Mouse (Mus musculus) neural tube, embryonic 14.5 days (tissue): ENCODE measurements at regions not wholly inside any gene's neighbourhood (a gene's known extent, or its start where the extent isn't known, plus 50 kb on each side); places are given as distances from the start of the nearest gene placed in this dataset.
A peak's percentile ranks its signal among the peaks of the same experiment; 100 is the strongest.

Experiments
- ATAC-seq: fragments of 200-750 bp; cut with Nextera tagmentation; 2 replicates; pipeline ENCODE4 v1.8.0; 2017; ENCODE audit warnings: low read depth, mild to moderate bottlenecking, moderate TSS enrichment, moderate library complexity
- H3K27ac ChIP-seq: fragments of 300-500 bp; sonication (generic); 2 replicates; pipeline ENCODE4 v1.5.1; 2014; ENCODE audit warnings: low read depth, mild to moderate bottlenecking, control low read depth, low read length, moderate library complexity, mixed read lengths
- H3K27me3 ChIP-seq: fragments of 300-500 bp; sonication (generic); 2 replicates; pipeline ENCODE4 v1.6.1; 2014; ENCODE audit warnings: low read length; ENCODE audit not compliant: control insufficient read depth, insufficient read depth
- H3K36me3 ChIP-seq: fragments of 300-500 bp; sonication (generic); 2 replicates; pipeline ENCODE4 v1.6.1; 2014; ENCODE audit warnings: low read length, mixed read lengths; ENCODE audit not compliant: control insufficient read depth, insufficient read depth
- H3K4me1 ChIP-seq: fragments of 300-500 bp; sonication (generic); 2 replicates; pipeline ENCODE4 v1.6.1; 2014; ENCODE audit warnings: low read length; ENCODE audit not compliant: control insufficient read depth, insufficient read depth
- H3K4me2 ChIP-seq: fragments of 300-500 bp; sonication (generic); 2 replicates; pipeline ENCODE4 v1.6.1; 2014; ENCODE audit warnings: mild to moderate bottlenecking, low read depth, low read length, control low read depth
- H3K4me3 ChIP-seq: fragments of 300-500 bp; sonication (generic); 2 replicates; pipeline ENCODE4 v1.5.1; 2014; ENCODE audit warnings: low read depth, low read length, control low read depth, mixed read lengths
- H3K9ac ChIP-seq: fragments of 300-500 bp; sonication (generic); replicated peaks from 2 replicates; pipeline ENCODE4 v1.6.1; 2014; ENCODE audit warnings: low read depth, mild to moderate bottlenecking, control low read depth, low read length, mixed read lengths
- H3K9me3 ChIP-seq: fragments of 300-500 bp; sonication (generic); 2 replicates; pipeline ENCODE4 v1.6.1; 2016; ENCODE audit warnings: low read length; ENCODE audit not compliant: control insufficient read depth
- WGBS: fragments of 180-500 bp; shearing (Covaris S2); extraction: QIAGEN DNeasy Blood & Tissue Kit; methylation state at CpG from one replicate; pipeline ENCODE4 v1.1.7; 2014; 5-methylcytosine and 5-hydroxymethylcytosine counted together

DNA sequence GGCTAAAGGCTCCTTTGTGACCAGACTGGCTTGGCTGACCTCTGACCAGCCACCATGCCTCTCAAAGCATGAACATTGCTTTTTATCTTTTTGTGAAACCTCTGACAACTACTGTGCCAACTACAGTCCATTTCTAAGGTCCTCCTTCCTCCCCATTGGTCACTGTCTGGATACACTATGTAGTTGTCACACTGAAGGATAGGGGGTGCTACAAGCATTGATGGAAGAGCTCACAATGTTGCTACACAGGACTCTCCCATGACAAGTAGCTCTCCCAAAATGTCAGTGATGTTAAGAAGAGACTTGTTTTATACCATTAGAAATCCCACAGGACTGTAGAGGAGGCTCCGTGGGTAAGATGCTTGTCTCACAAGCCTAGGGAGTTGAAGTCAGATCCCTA lies 389.0 kb upstream of the Spred2 start:
- H3K4me1 ChIP-seq: peaks cover 18% of the 10 kb centered on the region; the same call in 1 of the 2 replicates
- no peak overlapping the region for H3K9ac ChIP-seq
- WGBS: 78% methylated on average over 1 of the region's 1 CpGs
- no peak overlapping the region for H3K4me3 ChIP-seq
- no peaks in the 10 kb centered on the region for H3K27me3 ChIP-seq
- H3K4me2 ChIP-seq: no peak overlapping the region
- no peaks in the 10 kb centered on the region for H3K36me3 ChIP-seq
- no peaks in the 10 kb centered on the region for H3K9me3 ChIP-seq
- no peak overlapping the region for H3K27ac ChIP-seq
- no peak for ATAC-seq

DNA sequence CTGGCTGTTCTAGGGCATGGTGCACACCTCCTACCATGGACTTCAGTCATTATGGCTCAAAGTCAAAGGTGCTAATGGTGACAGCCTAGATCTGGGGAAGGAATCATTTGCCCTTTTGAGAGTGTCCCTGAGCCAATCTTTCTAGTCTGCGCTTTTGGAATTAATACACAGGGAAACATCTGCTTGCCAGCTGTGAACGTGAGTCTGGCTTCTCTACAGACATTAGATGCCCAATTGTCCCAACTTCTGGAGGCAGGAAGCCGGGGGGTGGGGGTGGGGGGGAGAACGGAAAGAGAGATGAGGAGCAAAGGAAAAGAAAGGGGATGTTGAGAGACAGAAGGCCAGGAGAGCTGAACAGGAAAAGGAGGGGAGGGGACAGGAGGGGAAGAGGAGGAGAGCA lies 377.9 kb upstream of the Spred2 start:
- no peaks in the 10 kb centered on the region for H3K9me3 ChIP-seq
- 63% methylated on average over 4 of the region's 4 CpGs for WGBS
- no peak overlapping the region for H3K27ac ChIP-seq
- ATAC-seq: no peak
- H3K36me3 ChIP-seq: no peaks in the 10 kb centered on the region
- H3K4me3 ChIP-seq: no peak overlapping the region
- no peaks in the 10 kb centered on the region for H3K27me3 ChIP-seq
- H3K4me2 ChIP-seq: no peak overlapping the region
- H3K9ac ChIP-seq: no peak overlapping the region
- H3K4me1 ChIP-seq: no peaks in the 10 kb centered on the region

DNA sequence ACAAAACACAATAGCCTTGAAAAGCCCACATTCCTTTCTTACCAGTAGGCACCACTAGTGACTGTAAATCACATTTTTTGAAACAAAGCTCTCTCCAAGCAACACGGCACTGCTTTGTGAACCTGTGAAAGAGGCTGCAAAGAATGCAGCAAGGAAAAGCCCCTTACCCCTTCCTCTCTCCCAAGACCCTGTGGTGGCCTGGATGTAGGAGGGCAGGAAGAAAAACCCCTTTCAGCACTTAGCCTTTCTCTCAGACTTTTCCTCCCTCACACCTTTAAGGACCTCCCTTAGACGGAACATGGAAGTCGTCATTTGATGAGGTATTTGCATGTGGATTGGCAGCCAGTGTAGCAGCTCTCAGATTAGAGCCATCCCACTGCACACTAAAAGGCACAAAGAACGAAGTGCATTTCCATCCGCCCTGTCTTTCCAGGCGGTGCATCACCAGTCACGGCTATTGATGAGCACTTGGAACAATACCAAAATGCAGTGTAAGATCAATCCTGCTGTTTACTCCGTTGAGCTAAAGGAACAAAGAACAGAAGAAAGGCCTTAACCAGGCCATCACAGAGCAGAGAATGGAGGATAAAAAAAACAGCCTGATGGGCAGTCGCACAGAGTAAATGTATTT lies 369.7 kb upstream of the Spred2 start:
- Histone ChIP-seq H3K27me3 (no peaks in the 10 kb centered on the region), H3K27ac (0 out of 2 replicates have a peak overlapping the region, but pooled peaks have one; percentile 36), H3K4me1 (peaks cover 6% of the 10 kb centered on the region; the same call in 1 of the 2 replicates), H3K4me3 (no peak overlapping the region), H3K9ac (no peak overlapping the region), H3K9me3 (no peaks in the 10 kb centered on the region), H3K36me3 (no peaks in the 10 kb centered on the region), H3K4me2 (no peak overlapping the region)
- peak; percentile 73 for ATAC-seq
- 11% methylated on average over 9 of the region's 9 CpGs for WGBS

DNA sequence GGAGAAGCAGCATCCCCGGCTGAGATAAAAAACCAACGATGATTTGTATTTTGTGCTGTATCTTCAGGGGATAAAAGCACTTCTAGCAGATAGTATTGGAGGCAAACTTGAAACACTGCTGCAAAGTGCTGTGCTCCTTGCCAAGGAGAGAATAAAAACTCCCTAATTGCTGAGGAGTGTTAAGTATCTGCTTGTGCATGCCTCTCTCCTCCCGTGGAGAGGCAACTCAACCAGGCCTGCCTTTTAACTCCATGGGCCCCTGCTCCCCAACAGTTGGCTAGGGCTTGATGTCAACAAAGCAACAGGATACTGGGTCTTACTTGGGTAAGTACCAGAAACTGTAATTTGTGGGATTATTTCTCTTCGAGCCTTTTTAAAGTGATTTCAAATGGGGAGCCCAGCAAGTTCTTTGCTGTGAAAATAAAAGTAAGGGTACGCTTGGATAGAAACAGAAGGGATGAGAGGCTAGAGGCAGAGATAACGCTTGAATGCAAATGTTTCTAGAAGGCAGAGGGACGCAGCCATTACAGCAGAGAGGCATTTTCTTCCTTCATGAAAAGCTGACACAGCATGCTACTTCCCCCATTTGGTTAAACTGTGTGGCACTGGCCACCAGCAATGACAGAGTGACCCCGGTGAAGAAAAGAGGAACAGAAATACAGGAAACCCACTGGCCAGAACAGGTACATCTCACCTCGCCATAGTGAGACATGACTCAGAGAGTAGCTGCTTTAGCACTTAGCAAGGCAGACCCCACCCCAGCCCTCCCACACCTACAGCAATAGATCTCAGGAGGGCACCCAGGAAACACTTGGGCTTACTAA lies 369.0 kb upstream of the Spred2 start:
- no peaks in the 10 kb centered on the region for H3K36me3 ChIP-seq
- peak; percentile 75 for ATAC-seq
- no peak overlapping the region for H3K4me2 ChIP-seq
- H3K27me3 ChIP-seq: no peaks in the 10 kb centered on the region
- WGBS: 28% methylated on average over 9 of the region's 9 CpGs
- no peak overlapping the region; the same call in 1 of the 2 replicates for H3K27ac ChIP-seq
- no peak overlapping the region for H3K9ac ChIP-seq
- no peaks in the 10 kb centered on the region for H3K9me3 ChIP-seq
- H3K4me1 ChIP-seq: peaks cover 6% of the 10 kb centered on the region; the same call in 1 of the 2 replicates
- no peak overlapping the region for H3K4me3 ChIP-seq

DNA sequence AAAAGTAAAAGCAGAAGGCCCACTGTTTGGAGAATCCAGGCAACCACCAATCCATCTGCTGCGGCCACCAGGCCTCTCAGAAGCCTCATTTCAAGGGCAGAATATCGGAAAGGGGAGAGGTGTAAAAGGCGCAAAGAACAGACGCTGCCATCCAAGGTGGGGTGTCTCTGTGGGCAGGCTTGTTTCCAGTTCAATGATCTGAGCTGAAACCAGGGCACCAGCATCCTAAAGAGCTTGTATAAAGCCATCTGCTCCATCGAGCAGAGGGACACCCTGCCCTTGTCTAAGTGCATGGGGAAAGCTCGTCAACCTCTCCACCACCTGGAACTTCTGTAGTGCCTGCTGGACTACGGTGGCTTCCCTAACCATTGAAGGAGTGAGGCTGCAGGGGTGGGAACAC lies 363.7 kb upstream of the Spred2 start:
- H3K4me2 ChIP-seq: no peak overlapping the region
- no peaks in the 10 kb centered on the region for H3K4me1 ChIP-seq
- no peak overlapping the region for H3K9ac ChIP-seq
- ATAC-seq: no peak
- no peak overlapping the region for H3K27ac ChIP-seq
- no peaks in the 10 kb centered on the region for H3K27me3 ChIP-seq
- H3K9me3 ChIP-seq: no peaks in the 10 kb centered on the region
- H3K4me3 ChIP-seq: no peak overlapping the region
- H3K36me3 ChIP-seq: no peaks in the 10 kb centered on the region
- 84% methylated on average over 7 of the region's 7 CpGs for WGBS

DNA sequence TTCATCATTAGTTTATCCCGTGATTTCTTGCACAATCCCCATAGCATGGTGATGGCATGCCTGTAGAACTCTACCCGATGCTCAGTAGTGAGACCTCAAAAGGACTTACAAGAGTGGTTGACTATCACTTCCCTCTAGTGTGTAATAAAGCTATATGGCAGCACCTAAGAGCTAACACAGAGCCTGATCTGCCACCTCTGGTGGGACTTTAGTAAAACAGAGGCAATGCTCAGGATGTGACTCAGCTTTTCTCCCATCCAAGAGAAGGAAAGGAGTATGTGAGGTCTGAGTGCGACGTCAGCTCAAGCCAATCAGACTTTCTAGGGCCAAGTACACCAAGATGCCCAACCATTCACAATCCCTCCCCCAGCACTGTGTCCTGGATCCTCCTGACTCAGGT lies 361.5 kb upstream of the Spred2 start:
- Histone ChIP-seq H3K27ac (no peak overlapping the region), H3K4me1 (no peaks in the 10 kb centered on the region), H3K9me3 (no peaks in the 10 kb centered on the region), H3K4me2 (no peak overlapping the region), H3K9ac (no peak overlapping the region), H3K36me3 (no peaks in the 10 kb centered on the region), H3K27me3 (no peaks in the 10 kb centered on the region), H3K4me3 (no peak overlapping the region)
- no peak for ATAC-seq
- WGBS: 93% methylated on average over 4 of the region's 4 CpGs

DNA sequence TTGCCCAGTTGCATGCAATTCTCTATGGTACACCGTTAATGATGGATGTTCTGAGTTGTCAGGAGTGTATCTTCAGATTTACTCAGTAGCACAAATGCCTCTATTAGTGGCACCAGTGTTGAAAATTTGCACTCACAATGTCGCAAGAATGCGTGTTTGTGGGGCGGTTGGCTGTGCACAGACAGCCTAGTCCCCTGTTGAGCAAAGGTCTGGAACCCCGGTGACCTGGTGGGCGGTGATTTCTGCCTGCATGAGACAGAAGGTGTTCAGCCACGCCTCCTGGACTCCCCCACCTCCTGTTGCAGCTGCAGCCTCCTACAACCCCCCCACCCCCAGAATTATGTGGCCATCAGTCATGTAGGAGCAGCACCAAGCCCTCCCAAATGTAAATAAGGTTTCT lies 338.9 kb upstream of the Spred2 start:
- Histone ChIP-seq H3K4me3 (no peak overlapping the region), H3K4me1 (no peaks in the 10 kb centered on the region), H3K36me3 (no peaks in the 10 kb centered on the region), H3K9me3 (no peaks in the 10 kb centered on the region), H3K4me2 (no peak overlapping the region), H3K9ac (no peak overlapping the region), H3K27ac (no peak overlapping the region), H3K27me3 (no peaks in the 10 kb centered on the region)
- WGBS: 82% methylated on average over 7 of the region's 7 CpGs
- no peak for ATAC-seq

DNA sequence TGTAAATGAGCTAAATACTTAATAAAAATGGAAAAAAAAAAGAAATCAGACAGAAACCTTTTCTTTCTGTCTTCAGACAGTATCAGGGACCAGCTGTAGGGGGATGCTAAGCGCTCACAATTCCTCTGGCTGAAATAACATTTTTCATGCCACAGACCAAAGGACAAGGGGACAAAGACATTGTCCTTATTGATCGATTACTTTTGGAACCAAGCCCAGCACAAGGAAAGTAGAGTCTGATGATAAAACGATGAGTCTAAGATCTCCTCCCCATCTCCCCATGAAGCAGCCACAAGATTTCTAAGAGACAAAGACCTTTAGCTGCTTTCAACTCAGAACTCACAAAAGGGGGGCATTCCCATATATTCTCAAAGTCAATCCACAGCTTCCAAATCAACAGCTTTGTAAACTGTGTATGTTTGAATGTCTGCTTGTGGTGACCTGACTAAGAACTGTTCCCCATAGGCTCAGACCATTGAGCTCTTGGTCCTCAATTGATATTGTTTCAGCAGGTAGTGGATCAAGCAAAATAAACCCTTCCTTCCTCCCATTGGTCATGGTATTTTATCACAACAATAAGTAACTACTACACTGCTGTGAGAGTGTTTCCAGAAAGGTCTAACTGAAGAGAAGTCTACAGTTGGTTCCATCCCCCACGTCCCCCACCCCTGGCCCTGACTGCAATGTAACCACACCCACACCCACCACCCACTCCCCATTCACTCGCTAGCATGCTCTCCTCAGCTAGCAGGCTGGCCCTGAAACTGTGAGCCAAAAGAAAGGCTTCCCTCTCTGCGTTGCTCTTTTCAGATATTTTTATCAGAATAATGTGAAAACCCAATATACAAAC lies 331.4 kb upstream of the Spred2 start:
- Histone ChIP-seq H3K4me2 (no peak overlapping the region), H3K27ac (no peak overlapping the region), H3K4me1 (no peaks in the 10 kb centered on the region), H3K4me3 (no peak overlapping the region), H3K27me3 (no peaks in the 10 kb centered on the region), H3K9ac (no peak overlapping the region), H3K36me3 (no peaks in the 10 kb centered on the region), H3K9me3 (no peaks in the 10 kb centered on the region)
- 0 out of 2 replicates have a peak, but pooled peaks have one; percentile 56 for ATAC-seq
- 57% methylated on average over 6 of the region's 6 CpGs for WGBS
